Mouse (Mus musculus) kidney, adult 8-10 months (tissue): ENCODE results near the gene Ccdc174.
"Not testable (repeated sequence)": the region's sequence is repeated elsewhere in the genome, so short reads cannot be mapped to it uniquely, and the experiment has no call there.

Source experiments
- DNase-seq, 2 experiments: peaks; one replicate each; pipeline ENCODE4 v3.0.0; 2022

The Ccdc174 gene

DNA sequence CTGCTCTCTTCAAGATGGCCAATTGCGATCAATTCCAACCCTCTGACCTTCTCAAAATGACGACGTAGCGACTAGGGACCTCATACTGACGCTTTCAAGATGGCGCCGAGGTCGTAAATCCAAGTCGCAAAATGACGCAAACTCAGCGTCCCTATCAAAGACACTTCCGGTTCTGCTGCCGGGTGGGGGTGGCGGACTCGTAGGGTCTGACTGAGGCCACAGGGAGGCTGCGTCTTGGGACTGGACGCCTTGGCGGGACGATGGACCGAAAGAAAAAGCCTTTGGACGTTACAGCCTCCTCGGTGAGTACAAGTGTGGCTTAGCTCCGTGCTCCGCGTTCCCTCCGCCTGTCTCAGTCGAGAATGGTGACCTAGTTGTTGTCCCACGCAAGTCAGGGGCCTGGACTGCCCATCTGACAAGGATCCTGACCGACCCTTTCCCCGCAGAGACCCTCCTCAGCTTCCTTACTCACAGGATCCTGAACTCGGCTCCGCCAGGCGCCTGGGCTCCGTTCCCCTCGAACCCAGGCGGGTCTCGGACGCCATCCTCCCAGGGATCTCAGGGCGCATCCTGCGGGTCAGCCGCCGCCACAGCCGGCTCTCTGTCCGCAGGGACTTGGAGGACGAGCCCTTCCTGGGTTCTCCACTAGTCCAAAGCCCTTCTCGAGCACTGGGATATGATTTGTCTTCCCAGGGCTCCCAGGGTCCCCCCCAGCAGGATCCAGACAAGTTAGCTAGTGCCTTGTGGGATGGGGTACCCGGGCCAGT, at the start of gene Ccdc174:
Ccdc174 (plus strand) TSS at position 169 of the 767 bp plus-strand sequence.
- DNase-seq, result peak; percentile 96

DNA sequence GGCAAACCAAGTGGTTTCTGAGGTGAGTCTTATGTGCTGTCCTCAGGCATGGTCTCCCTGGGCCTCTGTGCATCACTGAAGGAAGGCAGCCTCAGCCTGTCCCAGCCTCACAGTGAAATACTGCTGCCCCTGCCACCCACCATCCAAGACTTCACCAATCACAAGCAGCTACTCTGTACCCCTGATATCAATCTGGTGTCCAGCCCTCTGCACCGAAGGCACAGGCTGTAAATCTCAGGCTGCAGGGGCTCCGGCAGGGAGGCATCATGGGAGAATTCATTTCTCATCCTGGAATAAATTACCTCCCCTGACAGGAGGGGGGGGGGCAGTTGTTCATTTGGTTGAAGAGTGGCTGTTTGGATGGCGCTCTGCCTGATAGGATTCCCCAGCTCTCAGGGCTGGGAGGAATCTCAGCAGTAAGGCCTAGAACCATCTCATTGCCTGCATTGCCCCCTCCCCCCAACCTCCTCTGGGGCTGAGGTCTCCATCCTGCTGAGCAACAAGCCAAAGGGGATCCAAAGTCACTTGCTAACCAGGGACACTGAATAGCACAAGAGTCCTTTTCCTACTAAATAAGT, 44.9 kb upstream of the Ccdc174 start:
- DNase-seq, result no peak

DNA sequence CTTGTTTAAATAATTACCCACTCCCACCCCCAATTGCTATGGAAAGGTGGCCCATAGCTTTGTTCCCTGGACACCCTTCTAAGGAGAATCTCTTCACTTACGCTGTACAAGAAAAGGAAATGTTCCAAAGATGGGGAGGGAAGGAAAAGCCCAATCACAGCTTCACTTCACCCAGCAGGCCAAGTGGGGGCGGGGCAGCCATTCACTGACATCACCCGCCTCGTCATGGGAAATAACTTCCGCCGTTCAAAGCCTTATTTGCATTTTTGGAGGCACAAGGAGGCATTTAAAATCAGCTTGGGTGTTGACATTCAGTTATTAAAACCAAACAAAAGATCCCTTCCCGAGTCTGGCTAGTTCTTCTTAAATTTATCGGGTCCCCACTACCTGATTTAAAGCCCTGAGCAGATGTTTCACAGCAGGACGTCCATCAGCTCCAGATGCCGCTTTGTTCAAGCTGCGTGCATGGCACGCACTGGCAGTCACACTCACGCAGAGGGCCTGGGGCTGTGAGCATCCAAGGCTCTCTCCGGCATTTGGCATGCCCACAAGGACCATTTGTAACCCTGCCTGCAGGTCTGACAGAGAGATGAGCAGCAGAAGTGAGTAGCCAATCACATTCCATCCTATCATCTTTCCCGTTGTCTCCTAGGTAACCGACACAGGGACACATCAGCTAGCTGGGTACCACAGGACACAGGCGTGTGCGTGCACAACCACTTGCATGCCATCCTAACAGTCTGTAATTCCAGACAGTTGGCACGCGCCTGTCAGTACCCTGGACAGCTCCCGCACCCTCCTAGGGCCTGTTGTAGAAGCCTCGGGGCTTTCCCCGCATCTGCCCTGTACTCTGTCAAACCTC, 38.6 kb upstream of the Ccdc174 start:
- peak; percentile 24 to 58 for DNase-seq

DNA sequence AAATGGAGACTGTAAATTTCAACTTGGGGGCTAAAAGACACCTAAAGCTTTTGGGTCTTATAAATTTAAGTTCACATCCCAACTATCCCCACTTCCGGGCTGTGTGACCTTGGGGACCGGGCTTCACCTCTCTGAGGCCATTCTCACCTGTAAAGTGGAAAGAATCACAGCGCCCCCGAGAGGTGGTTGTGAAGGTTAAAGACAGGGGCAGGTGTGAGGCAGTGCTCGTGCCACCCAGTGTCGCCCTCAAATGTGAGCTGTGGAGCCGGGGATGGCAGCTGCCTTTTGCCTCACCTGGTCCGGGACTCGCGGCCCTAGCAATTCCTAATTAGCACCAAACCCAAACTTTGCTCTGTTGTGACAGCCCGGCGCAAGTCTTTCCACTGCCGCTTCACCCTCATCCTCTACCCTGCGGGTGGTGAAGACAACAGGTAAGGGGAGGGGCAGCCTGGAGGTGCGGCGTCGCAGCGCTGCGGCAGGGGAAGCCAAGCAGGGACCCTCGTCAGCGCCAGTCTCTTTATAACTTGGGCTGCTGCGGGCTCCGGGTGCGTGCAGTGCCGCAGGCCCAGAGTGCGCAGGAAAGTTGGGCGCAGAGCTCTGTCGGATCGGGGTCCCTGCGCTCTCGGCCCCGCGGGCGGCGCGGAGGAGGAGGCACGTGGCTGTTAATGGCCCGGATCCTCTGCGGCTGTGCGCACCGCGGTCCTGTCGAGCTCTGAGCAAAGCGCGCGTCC, 34.8 kb upstream of the Ccdc174 start:
- DNase-seq, result no peak

DNA sequence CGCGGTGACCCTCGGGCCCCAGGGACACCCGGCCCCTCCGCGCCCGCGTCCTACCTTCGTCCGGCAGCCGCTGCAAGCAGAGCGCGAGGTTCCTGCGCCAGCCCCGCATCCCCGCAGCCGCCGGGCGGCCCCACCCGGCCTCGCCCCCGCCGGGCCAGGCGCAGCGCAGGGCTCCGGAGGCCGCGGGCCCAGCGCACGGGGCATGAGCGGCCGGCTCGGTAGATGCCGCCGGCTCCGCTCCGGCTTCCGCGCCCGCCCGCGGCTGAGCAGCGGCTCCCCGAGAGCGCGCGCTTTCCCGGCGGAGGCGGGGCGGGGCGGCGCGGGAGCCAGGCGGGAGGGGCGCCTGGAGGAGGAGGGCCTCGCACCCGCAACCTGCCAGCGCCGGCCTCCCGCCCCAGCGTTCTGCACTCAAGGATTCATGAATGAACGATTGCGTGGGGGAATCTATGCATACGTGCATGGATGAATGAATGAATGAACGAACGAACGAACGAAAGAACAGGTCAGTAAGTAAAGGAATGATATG, 34.2 kb upstream of the Ccdc174 start:
- no peak for DNase-seq

DNA sequence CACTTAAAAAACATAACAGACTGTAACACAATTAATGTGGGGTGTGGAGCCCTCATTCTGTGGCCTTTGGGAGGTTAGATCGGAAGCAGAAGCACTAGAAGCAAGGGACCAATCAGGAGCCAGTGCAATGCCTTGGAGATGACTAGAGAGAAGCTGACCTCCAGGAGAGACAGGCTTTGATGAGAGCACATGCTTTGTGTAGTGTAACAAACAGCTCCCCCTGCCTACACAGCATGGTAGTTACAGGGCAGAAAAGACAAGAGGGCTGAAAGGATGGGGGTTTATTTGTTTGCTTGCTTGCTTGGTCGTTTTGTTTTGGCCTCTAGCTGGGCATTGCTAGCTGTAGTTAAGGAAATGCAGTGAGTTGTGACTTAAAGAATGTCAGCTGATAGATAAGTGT, 25.3 kb upstream of the Ccdc174 start:
- peak; percentile 17 to 59 for DNase-seq

DNA sequence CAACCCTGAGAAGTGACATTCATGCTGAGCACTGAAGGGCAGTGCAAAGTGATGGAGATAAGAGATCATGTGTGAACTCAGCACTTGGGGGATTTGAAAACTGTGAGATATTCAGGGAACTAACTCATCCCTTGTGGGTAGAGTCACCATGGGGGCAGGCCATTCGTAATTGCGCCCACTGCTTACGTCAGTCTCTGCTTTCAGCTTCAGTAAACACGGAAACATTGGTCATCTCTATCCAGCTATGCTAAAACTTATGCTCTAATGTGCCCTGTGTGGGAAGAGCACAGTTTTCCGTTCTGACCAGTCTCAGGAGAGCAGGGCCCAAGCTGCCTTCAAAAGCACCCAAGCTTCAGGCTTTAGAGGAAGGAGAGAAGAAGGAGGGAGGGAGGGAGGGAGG, 19.5 kb upstream of the Ccdc174 start:
- no peak for DNase-seq

DNA sequence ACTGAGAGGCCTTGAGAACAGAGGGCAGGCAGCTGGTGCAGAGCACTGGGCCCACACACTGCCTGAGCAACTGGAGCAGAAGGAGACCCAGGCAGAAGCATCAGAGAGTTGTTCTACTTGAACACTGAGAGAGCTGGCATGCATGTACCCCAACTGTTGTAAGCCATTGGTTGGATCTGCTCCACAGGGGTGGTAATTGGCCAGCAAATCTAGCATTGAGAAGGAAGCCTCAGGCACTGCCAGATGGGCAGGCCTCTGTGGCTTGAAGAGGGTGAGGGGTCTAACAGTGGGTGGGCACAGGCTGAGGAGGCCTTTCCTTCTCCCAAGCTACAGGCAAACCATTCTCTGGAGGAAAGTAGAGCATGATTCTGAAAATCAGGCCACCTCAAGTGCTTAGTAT, 15.0 kb upstream of the Ccdc174 start:
- DNase-seq, result no peak

DNA sequence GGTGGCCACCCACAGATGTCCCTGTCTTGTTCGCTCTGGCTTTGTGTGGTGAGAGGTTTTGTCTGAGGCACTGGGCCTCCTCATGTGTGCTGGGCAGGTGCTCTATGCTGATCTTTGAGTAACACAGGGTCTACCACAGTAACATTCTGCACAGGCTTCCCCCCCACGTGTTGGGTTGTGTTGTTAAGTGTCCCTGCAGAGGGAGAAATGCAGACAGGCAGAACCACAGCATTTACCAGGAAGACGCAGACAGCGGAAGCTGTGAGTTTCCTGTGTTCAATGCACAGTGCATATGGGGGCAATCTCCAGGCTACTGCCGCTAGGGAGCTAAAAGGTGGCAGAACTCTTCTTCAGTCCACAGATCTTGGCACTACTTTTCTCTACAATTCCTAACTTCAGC, 13.3 kb upstream of the Ccdc174 start:
- no peak for DNase-seq

DNA sequence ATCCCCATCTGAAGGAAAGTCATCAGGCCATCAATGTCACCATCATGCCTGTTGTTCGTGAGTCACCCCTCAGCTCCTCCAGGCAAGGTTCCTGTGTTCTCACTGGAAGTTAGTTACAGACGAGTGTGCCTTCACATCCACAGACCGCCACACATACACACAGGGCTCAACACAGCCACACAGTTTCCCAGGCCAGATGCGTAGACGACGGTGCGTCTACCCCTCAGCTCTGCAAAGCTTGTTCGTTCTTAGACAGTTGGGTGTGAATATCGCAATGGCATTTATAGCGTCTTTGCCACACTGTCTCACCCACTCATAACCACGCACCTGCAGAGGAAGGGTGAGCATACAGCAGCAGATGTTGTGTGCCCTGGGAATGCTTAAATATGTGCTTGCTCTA, 12.3 kb upstream of the Ccdc174 start:
- DNase-seq, result no peak

DNA sequence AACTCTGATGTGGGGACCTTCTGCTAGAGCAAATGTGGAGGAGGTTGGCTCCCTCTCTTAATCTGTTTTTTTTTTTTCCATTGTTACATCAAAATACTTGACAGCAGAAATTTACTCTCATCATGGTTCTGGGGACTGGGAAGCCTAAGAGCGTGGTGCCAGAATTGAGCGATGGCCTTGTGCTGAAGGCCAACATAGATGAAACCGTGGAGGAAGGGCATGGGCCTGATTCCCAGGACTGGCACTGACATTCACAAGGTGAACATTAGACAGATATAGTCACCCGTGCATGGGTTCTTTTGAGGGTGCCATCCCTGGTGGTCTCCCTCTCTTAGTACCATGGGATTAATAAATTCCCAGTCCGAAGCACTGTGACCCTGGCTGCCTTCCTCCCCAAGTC, 9.8 kb upstream of the Ccdc174 start:
- no peak for DNase-seq

DNA sequence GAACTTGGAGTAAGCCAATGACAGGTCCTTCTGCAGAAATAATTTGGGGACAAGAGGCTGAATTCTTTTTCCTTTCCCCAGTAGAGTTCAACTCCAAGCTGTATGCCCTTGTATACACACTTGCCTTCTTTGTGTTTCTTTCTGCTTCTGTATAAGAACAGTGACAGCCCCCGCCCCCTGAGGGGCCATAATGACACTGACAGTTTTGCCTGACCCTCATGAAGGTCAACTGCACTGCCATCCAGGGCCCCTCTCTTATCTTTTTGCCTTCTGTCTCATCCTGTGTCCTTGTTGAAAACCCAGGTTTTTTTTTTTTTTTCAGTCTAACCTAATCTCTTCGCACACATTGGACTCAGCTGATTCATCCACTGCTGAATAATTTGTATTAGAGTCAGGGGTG, 5.1 kb upstream of the Ccdc174 start:
- DNase-seq, result no peak

DNA sequence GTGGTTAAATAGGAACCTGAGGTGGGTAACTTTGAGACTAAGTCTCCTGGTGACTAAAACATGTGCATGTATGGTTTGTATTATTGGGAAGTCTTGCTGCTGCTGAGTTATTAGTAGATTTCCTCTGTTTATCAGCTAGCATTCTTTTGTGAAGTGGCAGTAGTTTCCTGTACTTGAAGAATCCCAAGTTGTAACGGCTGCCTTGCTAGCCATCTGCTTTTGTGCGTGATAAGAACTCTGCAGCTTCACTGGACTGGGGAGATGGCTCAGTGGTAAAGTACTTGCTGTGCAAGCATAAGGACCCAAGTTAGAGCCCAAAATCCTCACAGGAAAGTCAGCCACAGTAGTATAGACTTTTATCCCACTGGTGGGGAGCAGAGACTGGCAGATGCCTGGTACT, 6.0 kb downstream of the Ccdc174 start:
- DNase-seq, result no peak

DNA sequence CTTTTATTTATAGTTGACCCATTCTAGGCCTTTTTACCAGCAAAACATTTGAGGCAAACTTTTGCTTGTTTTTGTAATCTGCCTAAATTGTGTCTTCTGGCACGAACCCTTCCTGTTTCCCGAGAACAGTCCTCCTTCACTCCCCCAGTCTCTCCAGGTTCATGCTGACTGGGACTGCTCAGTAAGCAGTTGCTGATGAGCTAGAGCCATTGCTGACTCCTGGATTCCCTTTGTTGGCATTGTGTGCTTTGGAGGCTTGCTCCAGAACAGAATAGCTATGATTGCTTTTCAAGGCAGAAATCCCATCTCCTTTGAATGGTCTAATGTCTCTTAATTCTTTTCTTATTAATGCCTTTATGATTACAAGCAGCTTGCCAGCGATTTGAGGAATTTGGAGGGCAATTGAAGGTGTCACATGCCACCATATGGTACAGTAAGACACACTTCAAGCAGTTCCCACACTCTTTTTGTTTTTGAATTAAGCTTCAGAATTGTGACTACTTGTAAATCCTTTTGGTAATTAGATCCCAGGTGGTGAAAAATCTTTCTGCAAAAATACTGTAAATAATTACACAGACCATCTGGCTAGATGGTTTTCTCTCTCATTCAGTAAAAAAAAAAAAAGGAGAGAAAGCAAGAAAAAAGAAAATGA, 11.5 kb downstream of the Ccdc174 start:
- DNase-seq, result no peak

DNA sequence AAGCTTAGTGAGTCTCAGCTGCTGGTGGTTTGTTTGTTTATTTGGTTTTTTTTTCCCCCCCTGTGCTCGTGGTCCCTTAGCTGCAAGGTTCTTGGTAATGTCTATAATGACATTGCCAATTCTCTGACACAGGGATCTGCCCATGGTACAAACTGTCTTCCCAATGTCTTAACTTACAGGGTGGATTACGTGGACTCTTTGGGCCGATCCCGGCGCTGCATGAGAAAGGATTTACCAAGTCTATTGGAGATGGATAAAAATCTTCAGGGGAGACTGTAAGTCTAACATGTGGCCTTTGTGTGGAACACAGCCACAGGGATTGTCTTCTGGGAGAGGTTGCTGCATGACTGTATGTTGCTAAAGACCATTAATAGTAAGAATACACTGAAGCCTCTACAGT, 12.8 kb downstream of the Ccdc174 start:
- DNase-seq, result no peak

DNA sequence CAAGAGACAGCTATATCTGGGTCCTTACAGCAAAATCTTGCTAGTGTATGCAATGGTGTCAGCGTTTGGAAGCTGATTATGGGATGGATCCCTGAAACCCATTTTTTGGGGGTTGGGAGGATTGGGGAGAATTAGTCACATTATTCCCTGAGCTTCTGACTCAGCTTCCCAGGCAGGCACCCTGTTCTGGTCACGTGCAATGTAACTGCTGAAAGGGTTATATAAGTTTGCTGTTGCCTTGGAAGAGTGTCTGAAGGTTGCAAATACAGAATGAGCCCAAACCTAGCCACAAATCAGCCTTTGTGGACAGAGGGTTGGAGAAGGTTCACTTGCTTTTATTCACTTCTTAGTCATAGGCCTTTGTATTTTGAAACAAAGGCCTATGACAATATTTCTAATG, 13.9 kb downstream of the Ccdc174 start:
- DNase-seq, result no peak

DNA sequence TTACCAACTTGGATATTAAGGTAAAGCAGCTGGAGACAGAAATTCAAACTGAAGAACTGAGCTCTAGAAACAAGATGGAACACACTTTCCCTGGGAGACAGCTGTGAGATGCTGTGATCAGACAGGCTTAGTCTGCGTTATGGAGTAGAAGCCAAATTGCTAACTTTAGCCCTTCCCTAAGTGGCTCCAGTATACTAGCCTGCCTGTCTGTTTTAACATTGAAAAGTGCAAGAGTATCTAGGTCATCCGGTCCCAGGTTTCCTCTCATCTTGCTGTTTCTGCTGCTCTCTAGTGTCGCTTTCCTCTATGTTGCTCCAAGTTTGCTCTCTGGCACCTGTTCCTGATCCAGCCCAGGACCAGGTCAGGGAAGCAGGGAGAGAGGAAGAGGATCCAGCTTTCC, 18.9 kb downstream of the Ccdc174 start:
- DNase-seq, result no peak

DNA sequence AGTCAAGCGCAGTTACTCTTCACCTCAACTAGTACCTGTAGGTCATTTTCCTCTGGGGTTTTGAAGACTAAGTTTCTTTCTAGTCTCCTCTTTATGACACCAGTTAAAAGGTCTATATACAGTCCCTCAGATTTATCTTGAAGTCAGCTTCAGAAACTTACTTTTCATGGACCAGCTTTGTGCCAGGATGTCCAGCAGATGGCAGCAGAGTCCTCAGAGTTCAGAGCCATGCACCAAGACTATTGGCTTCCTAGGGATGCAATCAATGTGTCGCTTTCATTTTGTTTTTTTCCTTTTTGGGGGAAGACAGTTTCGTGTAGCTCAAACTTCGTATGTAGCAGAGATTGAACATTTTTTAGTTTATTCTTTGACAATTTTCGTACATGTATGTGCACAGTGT, 23.7 kb downstream of the Ccdc174 start:
- DNase-seq, result peak; percentile 33 to 75

DNA sequence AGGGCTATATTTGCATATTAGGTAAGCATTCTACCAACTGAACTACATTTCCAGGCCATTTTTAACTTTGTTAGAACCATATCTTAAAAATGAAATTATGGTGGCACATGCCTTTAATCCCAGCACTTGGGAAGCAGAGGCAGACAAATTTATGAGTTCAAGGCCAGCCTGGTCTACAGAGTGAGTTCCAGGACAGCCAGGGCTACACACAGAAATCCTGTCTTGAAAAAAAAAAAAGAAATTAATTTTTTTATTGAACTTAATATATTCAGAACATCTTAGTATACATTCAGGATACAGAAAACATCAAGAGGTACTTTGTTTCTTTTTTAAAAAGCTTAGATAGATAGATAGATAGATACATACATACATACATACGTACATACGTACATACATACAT, 24.7 kb downstream of the Ccdc174 start, which contains the start of gene 4930590J08Rik:
4930590J08Rik (plus strand) TSS at position 301 of the 400 bp plus-strand sequence.
- DNase-seq, result not testable (repeated sequence)

DNA sequence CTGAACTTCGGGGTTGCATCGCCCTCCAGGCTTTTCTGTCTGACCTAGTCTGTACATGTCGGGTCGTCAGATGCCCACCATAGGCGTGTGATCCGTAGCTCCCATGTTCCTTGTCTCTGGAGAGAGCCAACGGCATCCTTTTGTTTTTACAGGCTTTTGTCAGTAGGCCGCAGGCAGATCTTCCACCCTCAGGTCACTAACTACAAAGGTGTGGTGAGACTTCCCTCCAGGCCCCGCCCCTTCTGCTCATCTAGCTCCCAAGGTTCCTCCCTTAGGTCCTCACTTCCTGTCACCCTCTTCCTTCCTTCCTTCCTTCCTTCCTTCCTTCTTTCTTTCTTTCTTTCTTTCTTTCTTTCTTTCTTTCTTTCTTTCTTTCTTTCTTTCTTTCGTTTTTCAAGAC, 36.2 kb downstream of the Ccdc174 start:
- DNase-seq, result no peak

DNA sequence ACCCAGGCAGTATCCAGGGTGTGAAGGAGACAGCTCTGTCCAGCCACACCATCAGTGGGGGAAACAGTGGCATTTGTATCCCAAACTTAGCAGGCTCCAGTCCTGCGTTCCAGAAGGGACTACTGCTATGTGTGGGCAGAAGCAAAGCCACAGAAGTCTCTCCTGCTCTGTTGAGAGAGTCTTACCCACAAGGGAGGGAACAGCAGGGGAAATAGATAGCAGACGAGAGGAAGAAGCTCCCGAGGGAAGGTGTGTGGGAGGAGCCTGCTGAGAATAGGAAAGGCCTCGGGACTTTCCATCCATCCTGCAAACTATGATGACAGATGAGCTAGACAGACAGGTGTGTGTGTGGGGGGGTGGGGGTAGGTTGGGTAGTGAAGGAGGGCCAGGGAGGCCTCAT, 39.4 kb downstream of the Ccdc174 start:
- DNase-seq, result no peak

DNA sequence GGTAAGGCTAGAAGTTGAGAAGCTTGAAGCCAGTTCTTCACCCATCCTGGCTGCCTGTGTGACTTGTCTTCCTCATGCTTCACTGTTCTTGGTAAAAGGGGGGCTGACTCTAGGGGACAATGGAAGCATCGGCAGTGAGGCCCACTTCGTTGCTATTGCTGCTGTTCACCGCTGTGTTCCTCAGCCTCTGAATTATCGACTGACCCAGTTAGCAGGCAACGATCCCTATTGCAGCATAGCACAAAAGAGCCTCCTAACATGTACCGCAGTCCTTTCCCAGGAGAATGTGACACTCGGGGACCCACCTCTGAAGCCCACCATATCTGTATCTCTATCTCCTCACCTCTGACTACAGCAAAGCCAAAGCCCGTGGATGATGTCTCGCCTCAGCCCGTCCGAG, 39.9 kb downstream of the Ccdc174 start:
- no peak for DNase-seq
